In the genomic region with DNA sequence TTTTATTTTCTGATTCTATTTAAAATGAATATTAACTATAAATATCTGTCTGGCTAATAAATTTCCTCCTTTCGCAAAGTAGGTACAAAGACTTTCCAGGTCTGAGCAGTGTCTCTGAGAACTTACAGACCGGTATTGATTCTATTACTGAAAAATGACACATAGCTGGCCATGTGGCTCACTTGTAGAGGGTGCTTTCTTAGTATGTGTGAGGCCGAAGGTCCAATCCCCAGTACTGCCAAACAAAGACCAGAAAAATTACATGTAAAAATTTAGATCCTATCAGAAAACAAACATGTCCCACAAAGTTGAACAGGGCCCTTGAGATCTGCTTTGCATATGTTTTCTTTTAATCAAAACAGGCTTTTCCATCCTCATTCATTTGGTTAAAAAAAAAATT, we compare ENCODE assay signal across 20 mouse cellular contexts. TPM values are rescaled to one million over a fixed set of nuclear protein-coding genes. Genes with fewer than 3 reads are reported as not detected.
DNase-seq lines count a peak whose midpoint lies in the region; ATAC-seq lines count a peak whose summit lies in the region.
"Had no signal": no experiment of that assay in that cellular context is flagged by ENCODE, and none has a peak within 500 bp of the region (broad histone marks: within the 10 kb centered on the region; RNA-seq: fewer than 3 reads in every experiment).

No protein-coding gene starts in this region.

- no peak overlapping the region for H3K4me2 ChIP-seq in hindbrain, embryonic 13.5 days
- no peak overlapping the region for H3K4me2 ChIP-seq in hindbrain, embryonic 16.5 days (ENCODE audit: low read length)
- H3K4me2 ChIP-seq in forebrain, embryonic 12.5 days: no peak overlapping the region
- no peak overlapping the region for H3K4me2 ChIP-seq in hindbrain, embryonic 14.5 days (replicated peaks)
- H3K4me2 ChIP-seq in neural tube, embryonic 13.5 days: no peak overlapping the region
- H3K4me2 ChIP-seq: heart, embryonic 15.5 days; liver, embryonic 13.5 days; lung, embryonic 15.5 days; neural tube, embryonic 12.5 days had no signal

- H3K27ac ChIP-seq in hindbrain, embryonic 13.5 days: peak overlapping the region; percentile 45
- H3K27ac ChIP-seq in hindbrain, embryonic 16.5 days (ENCODE audit: low read depth, low read length): no peak overlapping the region
- H3K27ac ChIP-seq in forebrain, embryonic 12.5 days: peak overlapping the region; percentile 81
- peak overlapping the region; percentile 71 for H3K27ac ChIP-seq in hindbrain, embryonic 14.5 days
- H3K27ac ChIP-seq in neural tube, embryonic 13.5 days (replicated peaks): peak overlapping the region; percentile 55; the same call in 1 of the 2 replicates
- H3K27ac ChIP-seq: heart, embryonic 15.5 days; liver, embryonic 13.5 days; lung, embryonic 15.5 days; macrophage; neural tube, embryonic 12.5 days had no signal

- intact Hi-C loops in gastrocnemius, postnatal 14 days (cut with DNase I; ENCODE audit: low total_unique reads): no loop called here

- H3K36me3 ChIP-seq in hindbrain, embryonic 13.5 days: 0 out of 2 replicates have a peak, but pooled peaks cover 3% of the 10 kb centered on the region
- 0 out of 2 replicates have a peak, but pooled peaks cover 2% of the 10 kb centered on the region for H3K36me3 ChIP-seq in hindbrain, embryonic 16.5 days (ENCODE audit: control insufficient read depth, insufficient read depth, low read length)
- H3K36me3 ChIP-seq in forebrain, embryonic 12.5 days (replicated peaks): peaks cover 23% of the 10 kb centered on the region; the same call in 1 of the 2 replicates
- peaks cover 24% of the 10 kb centered on the region; the same call in 1 of the 2 replicates for H3K36me3 ChIP-seq in hindbrain, embryonic 14.5 days (replicated peaks; ENCODE audit: control insufficient read depth, insufficient read depth)
- H3K36me3 ChIP-seq in neural tube, embryonic 13.5 days: peaks cover 8% of the 10 kb centered on the region; the same call in 1 of the 2 replicates
- H3K36me3 ChIP-seq: heart, embryonic 15.5 days had no signal

- 0 out of 2 replicates have a peak, but pooled peaks cover 2% of the 10 kb centered on the region for H3K27me3 ChIP-seq in hindbrain, embryonic 13.5 days
- no peaks in the 10 kb centered on the region for H3K27me3 ChIP-seq in hindbrain, embryonic 16.5 days (replicated peaks; ENCODE audit: control insufficient read depth, insufficient read depth, low read length)
- H3K27me3 ChIP-seq in forebrain, embryonic 12.5 days: peaks cover 12% of the 10 kb centered on the region
- no peaks in the 10 kb centered on the region for H3K27me3 ChIP-seq in hindbrain, embryonic 14.5 days (ENCODE audit: control insufficient read depth, insufficient read depth, low read length)
- H3K27me3 ChIP-seq in neural tube, embryonic 13.5 days: peaks cover 4% of the 10 kb centered on the region; the same call in 1 of the 2 replicates
- H3K27me3 ChIP-seq: liver, embryonic 13.5 days; lung, embryonic 15.5 days; neural tube, embryonic 12.5 days had no signal

- no peak for DNase-seq in hindbrain, embryonic 14.5 days (ENCODE audit: low spot score)
- DNase-seq in gastrocnemius, postnatal 14 days: no peak
- no peak for DNase-seq in lung, postnatal 14 days
- DNase-seq: adrenal gland, adult 2 months; B cell, adult 2 months; cerebellum, adult 8-10 months; gastrocnemius, postnatal 25 days; liver, embryonic 13.5 days; thymus, adult 18-20 months; thymus, postnatal 4 days had no signal

- no peak overlapping the region for H3K9ac ChIP-seq in hindbrain, embryonic 13.5 days
- H3K9ac ChIP-seq in hindbrain, embryonic 16.5 days (ENCODE audit: low read depth, low read length): no peak overlapping the region
- H3K9ac ChIP-seq in forebrain, embryonic 12.5 days: no peak overlapping the region
- H3K9ac ChIP-seq in hindbrain, embryonic 14.5 days: no peak overlapping the region
- H3K9ac ChIP-seq in neural tube, embryonic 13.5 days: no peak overlapping the region
- H3K9ac ChIP-seq: heart, embryonic 15.5 days; liver, embryonic 13.5 days; lung, embryonic 15.5 days; neural tube, embryonic 12.5 days had no signal

- 53% methylated on average over 3 of the region's 3 CpGs for WGBS in hindbrain, embryonic 13.5 days
- 48% methylated on average over 3 of the region's 3 CpGs for WGBS in hindbrain, embryonic 16.5 days
- 15% methylated on average over 3 of the region's 3 CpGs for WGBS in forebrain, embryonic 12.5 days
- 37% methylated on average over 3 of the region's 3 CpGs for whole genome bisulfite sequencing in hindbrain, embryonic 14.5 days
- 47% methylated on average over 3 of the region's 3 CpGs for WGBS in neural tube, embryonic 13.5 days

- H3K9me3 ChIP-seq in hindbrain, embryonic 13.5 days: no peaks in the 10 kb centered on the region
- no peaks in the 10 kb centered on the region for H3K9me3 ChIP-seq in hindbrain, embryonic 16.5 days (ENCODE audit: control insufficient read depth, low read length)
- no peaks in the 10 kb centered on the region for H3K9me3 ChIP-seq in forebrain, embryonic 12.5 days
- no peaks in the 10 kb centered on the region for H3K9me3 ChIP-seq in hindbrain, embryonic 14.5 days (ENCODE audit: control insufficient read depth, low read length)
- no peaks in the 10 kb centered on the region for H3K9me3 ChIP-seq in neural tube, embryonic 13.5 days
- H3K9me3 ChIP-seq: heart, embryonic 15.5 days; liver, embryonic 13.5 days; lung, embryonic 15.5 days; neural tube, embryonic 12.5 days had no signal

- H3K4me1 ChIP-seq in hindbrain, embryonic 13.5 days (replicated peaks): peaks cover 43% of the 10 kb centered on the region
- peaks cover 8% of the 10 kb centered on the region; the same call in 1 of the 2 replicates for H3K4me1 ChIP-seq in hindbrain, embryonic 16.5 days (ENCODE audit: control insufficient read depth, insufficient read depth, low read depth, low read length)
- H3K4me1 ChIP-seq in forebrain, embryonic 12.5 days: peaks cover 50% of the 10 kb centered on the region
- H3K4me1 ChIP-seq in hindbrain, embryonic 14.5 days (replicated peaks; ENCODE audit: control insufficient read depth, insufficient read depth, low read length): peaks cover 35% of the 10 kb centered on the region
- peaks cover 35% of the 10 kb centered on the region for H3K4me1 ChIP-seq in neural tube, embryonic 13.5 days (replicated peaks)
- H3K4me1 ChIP-seq: heart, embryonic 15.5 days; lung, embryonic 15.5 days had no signal

- ATAC-seq in hindbrain, embryonic 13.5 days (ENCODE audit: low FRiP score): no peak
- ATAC-seq in hindbrain, embryonic 16.5 days: no peak
- peak; percentile 31; the same call in 1 of the 2 replicates for ATAC-seq in forebrain, embryonic 12.5 days (ENCODE audit: low FRiP score)
- 0 out of 2 replicates have a peak, but pooled peaks have one; percentile 5 for ATAC-seq in hindbrain, embryonic 14.5 days (ENCODE audit: low FRiP score)
- no peak for ATAC-seq in neural tube, embryonic 13.5 days (ENCODE audit: low read depth)
- ATAC-seq: intestine, embryonic 16.5 days had no signal

- H3K4me3 ChIP-seq in hindbrain, embryonic 13.5 days: no peak overlapping the region
- H3K4me3 ChIP-seq in hindbrain, embryonic 16.5 days (ENCODE audit: low read length): no peak overlapping the region
- no peak overlapping the region for H3K4me3 ChIP-seq in forebrain, embryonic 12.5 days (replicated peaks)
- no peak overlapping the region for H3K4me3 ChIP-seq in hindbrain, embryonic 14.5 days (replicated peaks; ENCODE audit: low read length)
- H3K4me3 ChIP-seq in neural tube, embryonic 13.5 days: no peak overlapping the region
- H3K4me3 ChIP-seq: erythroblast, embryonic 14.5 days; heart, embryonic 15.5 days; liver, embryonic 13.5 days; lung, embryonic 15.5 days; neural tube, embryonic 12.5 days had no signal

RNA-seq across cellular contexts. Expression of gene Tle1, which starts 33.5 kb away (rescaled TPM):
- 42.9 and 45.1 TPM in 2 replicates for polyA plus RNA-seq in hindbrain, embryonic 13.5 days (2015; fragmentation: Nextera tagmentation; extraction: Ambion mirVana)
- polyA plus RNA-seq in hindbrain, embryonic 16.5 days (2015; fragmentation: Nextera tagmentation; extraction: Ambion mirVana): 26.8 and 31.5 TPM in 2 replicates
- 63.5 and 68.3 TPM in 2 replicates for polyA plus RNA-seq in forebrain, embryonic 12.5 days (2016; fragmentation: Nextera tagmentation; extraction: Ambion mirVana)
- 41.5 and 44.1 TPM in 2 replicates for polyA plus RNA-seq in hindbrain, embryonic 14.5 days (2014; fragmentation: Nextera tagmentation; extraction: Ambion mirVana)
- polyA plus RNA-seq in neural tube, embryonic 13.5 days (2015; fragmentation: Nextera tagmentation; extraction: Ambion mirVana): 37.5 and 42.3 TPM in 2 replicates
- total RNA-seq in gastrocnemius, postnatal 14 days (2021): 10 to 100 TPM; 17.7 to 25.1 TPM

Comparison
In these comparisons a context has a peak if more than half of its experiments do, and no peak if none do; other contexts are left out.
1. ATAC-seq: peak in forebrain, embryonic 12.5 days (single experiment) and hindbrain, embryonic 14.5 days (single experiment); none in hindbrain, embryonic 13.5 days (single experiment), hindbrain, embryonic 16.5 days (single experiment) and neural tube, embryonic 13.5 days (single experiment).